Mouse (Mus musculus) forebrain, embryonic 15.5 days (tissue): ENCODE data around the gene Rftn2. TPM values are rescaled to one million over a fixed set of nuclear protein-coding genes. Genes with fewer than 3 reads are reported as not detected.

Source experiments
- ATAC-seq: fragments of 200-750 bp; cut with Nextera tagmentation; replicated peaks from 2 replicates; pipeline ENCODE4 v1.8.0; 2017; ENCODE audit warnings: mild to moderate bottlenecking, moderate TSS enrichment, moderate library complexity
- H3K27ac ChIP-seq: fragments of 300-500 bp; sonication (generic); replicated peaks from 2 replicates; pipeline ENCODE4 v1.5.1; 2015; ENCODE audit warnings: mild to moderate bottlenecking, inconsistent platforms
- H3K27me3 ChIP-seq: fragments of 300-500 bp; sonication (generic); 2 replicates; pipeline ENCODE4 v1.6.1; 2015; ENCODE audit warnings: inconsistent platforms
- H3K36me3 ChIP-seq: fragments of 300-500 bp; sonication (generic); 2 replicates; pipeline ENCODE4 v1.6.1; 2015; ENCODE audit warnings: mild to moderate bottlenecking, inconsistent platforms
- H3K4me1 ChIP-seq: fragments of 300-500 bp; sonication (generic); 2 replicates; pipeline ENCODE4 v1.6.1; 2015; ENCODE audit warnings: inconsistent platforms
- H3K4me2 ChIP-seq: fragments of 300-500 bp; sonication (generic); replicated peaks from 2 replicates; pipeline ENCODE4 v1.6.1; 2015; ENCODE audit warnings: mild to moderate bottlenecking, inconsistent platforms
- H3K4me3 ChIP-seq: fragments of 300-500 bp; sonication (generic); 2 replicates; pipeline ENCODE4 v1.5.1; 2015; ENCODE audit warnings: mild to moderate bottlenecking, inconsistent platforms
- H3K9ac ChIP-seq: fragments of 300-500 bp; sonication (generic); replicated peaks from 2 replicates; pipeline ENCODE4 v1.6.1; 2015; ENCODE audit warnings: mild to moderate bottlenecking, inconsistent platforms
- H3K9me3 ChIP-seq: fragments of 300-500 bp; sonication (generic); 2 replicates; pipeline ENCODE4 v1.6.1; 2016; ENCODE audit warnings: inconsistent platforms
- WGBS: fragments of 180-500 bp; shearing (Covaris S2); methylation state at CpG from one replicate; pipeline ENCODE4 v1.1.7; 2015; ENCODE audit warnings: mixed read lengths; 5-methylcytosine and 5-hydroxymethylcytosine counted together
- polyA plus RNA-seq: library from polyadenylated mRNA; unstranded; fragments of >200 nt; fragmentation: Nextera tagmentation; extraction: Ambion mirVana; gene quantifications from 2 replicates; pipeline ENCODE4 v1.2.1, GENCODE M21; 2015

The Rftn2 gene
- polyA plus RNA-seq, 1 experiment from 2014 or later = 13.4 TPM

- H3K4me1 ChIP-seq = no peaks in the 10 kb centered on the region
- H3K4me2 ChIP-seq = no peak overlapping the region
- no peak overlapping the region for H3K9ac ChIP-seq
- ATAC-seq = no peak
- H3K27me3 ChIP-seq = no peaks in the 10 kb centered on the region
- H3K36me3 ChIP-seq = no peaks in the 10 kb centered on the region; the same call in 1 of the 2 replicates
- WGBS = 16% methylated on average over 11 of the region's 11 CpGs
- H3K9me3 ChIP-seq = no peaks in the 10 kb centered on the region
- H3K27ac ChIP-seq = no peak overlapping the region
- H3K4me3 ChIP-seq = no peak overlapping the region
These were observed 39.9 kb downstream of the Rftn2 start for GRCm38 (mm10) chr1:55186592-55187210.

- ATAC-seq = no peak
- H3K9ac ChIP-seq = no peak overlapping the region
- no peaks in the 10 kb centered on the region for H3K4me1 ChIP-seq
- H3K4me2 ChIP-seq = no peak overlapping the region
- WGBS = 86% methylated on average over 6 of the region's 6 CpGs
- peaks cover 2% of the 10 kb centered on the region; the same call in 1 of the 2 replicates for H3K36me3 ChIP-seq
- no peak overlapping the region for H3K27ac ChIP-seq
- no peaks in the 10 kb centered on the region for H3K27me3 ChIP-seq
- no peaks in the 10 kb centered on the region for H3K9me3 ChIP-seq
- no peak overlapping the region for H3K4me3 ChIP-seq
These were observed 40.9 kb downstream of the Rftn2 start for GRCm38 (mm10) chr1:55185718-55186117.

GRCm38 (mm10) chr1:55182392-55182791 lies 44.2 kb downstream of the Rftn2 start:
- 93% methylated on average over 5 of the region's 5 CpGs for WGBS
- peaks cover 10% of the 10 kb centered on the region for H3K36me3 ChIP-seq
- no peak overlapping the region for H3K9ac ChIP-seq
- no peaks in the 10 kb centered on the region for H3K4me1 ChIP-seq
- no peak overlapping the region for H3K4me2 ChIP-seq
- H3K27ac ChIP-seq = no peak overlapping the region
- no peak for ATAC-seq
- no peak overlapping the region for H3K4me3 ChIP-seq
- no peaks in the 10 kb centered on the region for H3K9me3 ChIP-seq
- H3K27me3 ChIP-seq = no peaks in the 10 kb centered on the region

- ATAC-seq = no peak
- Histone ChIP-seq H3K36me3 (peaks cover 10% of the 10 kb centered on the region), H3K4me2 (no peak overlapping the region), H3K9me3 (no peaks in the 10 kb centered on the region), H3K27me3 (no peaks in the 10 kb centered on the region), H3K9ac (no peak overlapping the region), H3K27ac (no peak overlapping the region), H3K4me1 (no peaks in the 10 kb centered on the region), H3K4me3 (no peak overlapping the region)
- 88% methylated on average over 5 of the region's 5 CpGs for WGBS
These were observed 46.5 kb downstream of the Rftn2 start for GRCm38 (mm10) chr1:55179917-55180566.

DNA sequence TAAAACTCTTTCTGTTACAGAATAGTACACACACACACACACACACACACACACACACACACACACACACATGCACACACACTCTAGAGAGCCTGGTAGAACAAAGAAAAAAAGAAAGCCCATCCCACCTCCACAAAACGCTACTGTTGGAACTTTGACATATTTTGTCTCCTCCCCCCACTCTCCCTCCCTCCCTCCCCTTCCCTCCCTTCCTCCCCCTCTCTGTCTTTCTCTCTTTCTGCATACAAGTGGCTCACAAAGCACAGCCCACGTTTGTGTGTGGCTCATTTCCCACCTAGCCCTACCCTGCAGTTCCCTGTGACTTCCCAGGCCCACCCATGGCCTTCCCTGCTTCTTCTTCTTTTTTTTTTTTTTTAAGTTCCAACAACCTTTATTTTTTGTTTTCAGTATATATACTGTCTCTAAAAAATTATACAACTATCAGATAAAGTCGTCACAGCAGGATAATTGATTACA lies 52.0 kb downstream of the Rftn2 start:
- Histone ChIP-seq H3K9ac (no peak overlapping the region), H3K4me3 (no peak overlapping the region), H3K4me1 (no peaks in the 10 kb centered on the region), H3K9me3 (no peaks in the 10 kb centered on the region), H3K27me3 (no peaks in the 10 kb centered on the region), H3K27ac (no peak overlapping the region), H3K4me2 (no peak overlapping the region), H3K36me3 (no peaks in the 10 kb centered on the region)
- ATAC-seq = no peak
- 31% methylated on average over 3 of the region's 3 CpGs for WGBS

DNA sequence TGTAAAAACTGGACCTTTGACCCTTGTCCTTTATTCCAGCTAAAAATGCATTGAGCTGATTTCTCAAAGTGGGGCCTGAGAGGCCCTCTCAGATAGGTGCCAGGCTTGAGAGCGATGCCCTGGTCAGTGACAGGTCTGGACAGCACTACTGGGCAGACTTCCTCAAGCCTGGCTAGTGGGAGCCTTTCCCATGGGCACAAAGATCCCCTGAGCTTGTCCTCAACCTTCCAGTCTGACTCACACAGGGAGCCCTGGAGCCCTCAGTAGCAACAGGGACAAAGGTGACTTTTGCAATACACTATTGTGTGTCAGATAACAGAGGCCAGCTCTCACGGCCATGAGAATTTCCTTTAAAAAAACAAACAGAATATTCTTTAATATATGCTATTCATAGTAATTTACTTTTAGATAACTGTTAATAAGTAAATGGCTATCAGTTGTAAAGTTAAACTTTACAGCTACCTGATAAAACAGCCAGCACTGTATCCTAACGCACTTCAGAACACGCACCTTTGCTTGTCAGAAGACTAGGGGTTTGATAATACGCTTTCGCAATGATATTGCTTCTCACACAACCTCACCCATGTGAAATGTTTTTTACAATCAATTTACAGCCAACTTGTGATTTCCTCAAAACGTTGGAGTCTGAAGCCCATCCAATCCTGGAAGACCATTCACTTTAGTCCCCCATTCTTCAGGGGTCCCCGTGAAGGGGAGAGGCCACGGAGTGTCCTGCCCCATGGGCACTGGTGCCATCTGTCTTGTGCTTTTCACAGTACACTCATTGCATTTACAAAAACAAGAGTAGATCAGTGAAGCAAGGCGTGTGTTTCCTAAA lies 52.6 kb downstream of the Rftn2 start:
- ATAC-seq = no peak
- WGBS = 76% methylated on average over 10 of the region's 10 CpGs

GRCm38 (mm10) chr1:55171361-55172325 lies 54.9 kb downstream of the Rftn2 start:
- no peaks in the 10 kb centered on the region for H3K27me3 ChIP-seq
- peaks cover 4% of the 10 kb centered on the region; the same call in 1 of the 2 replicates for H3K36me3 ChIP-seq
- no peak overlapping the region for H3K9ac ChIP-seq
- H3K4me3 ChIP-seq = peak overlapping the region; percentile 9; the same call in 1 of the 2 replicates
- no peaks in the 10 kb centered on the region for H3K4me1 ChIP-seq
- no peak overlapping the region for H3K27ac ChIP-seq
- ATAC-seq = no peak
- no peaks in the 10 kb centered on the region for H3K9me3 ChIP-seq
- peak overlapping the region; percentile 22 for H3K4me2 ChIP-seq
- 72% methylated on average over 22 of the region's 22 CpGs for WGBS

More for the DNA sequence above, 52.6 kb downstream of the Rftn2 start:
- Histone ChIP-seq H3K4me3 (no peak overlapping the region), H3K36me3 (peaks cover 4% of the 10 kb centered on the region; the same call in 1 of the 2 replicates), H3K4me1 (no peaks in the 10 kb centered on the region), H3K9me3 (no peaks in the 10 kb centered on the region), H3K9ac (no peak overlapping the region), H3K27me3 (no peaks in the 10 kb centered on the region), H3K27ac (no peak overlapping the region), H3K4me2 (no peak overlapping the region)

- Histone ChIP-seq H3K27ac (no peak overlapping the region), H3K27me3 (no peaks in the 10 kb centered on the region), H3K4me1 (no peaks in the 10 kb centered on the region), H3K9ac (no peak overlapping the region), H3K9me3 (no peaks in the 10 kb centered on the region), H3K4me3 (no peak overlapping the region), H3K4me2 (no peak overlapping the region), H3K36me3 (peaks cover 4% of the 10 kb centered on the region; the same call in 1 of the 2 replicates)
- ATAC-seq = no peak
- WGBS = 96% methylated on average over 4 of the region's 4 CpGs
These were observed 58.0 kb downstream of the Rftn2 start for GRCm38 (mm10) chr1:55168591-55168990.

DNA sequence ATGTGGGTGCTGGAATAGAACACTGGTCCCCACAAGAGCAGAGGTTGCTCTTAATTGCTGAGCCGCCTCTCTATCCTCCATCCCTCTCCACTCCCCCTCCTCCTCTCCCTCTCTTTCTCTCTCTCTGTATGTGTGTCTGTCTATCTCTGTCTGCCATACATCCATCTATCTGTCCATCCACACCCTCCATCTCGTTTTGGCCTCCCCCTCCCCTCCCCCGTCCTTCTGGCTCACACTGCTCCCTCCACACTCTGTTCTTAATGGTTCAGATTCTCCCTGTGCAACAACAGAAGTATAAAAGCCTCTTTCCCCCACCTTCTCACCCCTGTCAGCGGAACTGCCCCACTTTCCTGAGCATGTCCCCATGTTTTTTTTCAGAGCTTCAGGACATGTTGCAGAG lies 59.0 kb downstream of the Rftn2 start:
- no peaks in the 10 kb centered on the region for H3K9me3 ChIP-seq
- H3K36me3 ChIP-seq = peaks cover 4% of the 10 kb centered on the region; the same call in 1 of the 2 replicates
- H3K4me3 ChIP-seq = no peak overlapping the region
- H3K4me2 ChIP-seq = no peak overlapping the region
- ATAC-seq = no peak
- H3K4me1 ChIP-seq = no peaks in the 10 kb centered on the region
- H3K27ac ChIP-seq = no peak overlapping the region
- H3K9ac ChIP-seq = no peak overlapping the region
- H3K27me3 ChIP-seq = no peaks in the 10 kb centered on the region
- 82% methylated on average over 4 of the region's 4 CpGs for WGBS

DNA sequence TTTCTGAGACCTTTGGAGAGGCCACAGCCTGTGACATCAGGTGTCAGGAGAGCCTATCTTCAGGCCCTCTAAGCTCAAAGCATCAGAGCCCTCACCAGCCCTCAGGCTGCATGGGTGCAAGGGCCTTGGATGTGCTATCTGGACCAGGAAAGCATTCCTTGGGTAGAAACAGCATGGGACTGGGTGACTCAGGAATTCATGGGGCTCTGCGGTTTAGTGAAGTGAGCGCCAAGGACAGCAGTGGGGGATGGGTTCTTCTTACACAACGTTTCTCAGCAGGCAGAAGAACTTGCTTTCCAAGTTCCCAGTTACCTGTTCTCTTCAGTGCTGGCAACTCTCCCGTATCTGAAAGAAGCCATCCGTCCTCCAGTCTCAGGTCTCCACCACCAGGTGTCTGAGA lies 62.6 kb downstream of the Rftn2 start:
- Histone ChIP-seq H3K36me3 (peaks cover under 1% of the 10 kb centered on the region; the same call in 1 of the 2 replicates), H3K27ac (no peak overlapping the region), H3K9me3 (no peaks in the 10 kb centered on the region), H3K4me3 (no peak overlapping the region), H3K9ac (no peak overlapping the region), H3K4me2 (no peak overlapping the region), H3K27me3 (no peaks in the 10 kb centered on the region), H3K4me1 (no peaks in the 10 kb centered on the region)
- no peak for ATAC-seq
- 68% methylated on average over 5 of the region's 5 CpGs for WGBS

- Histone ChIP-seq H3K27ac (no peak overlapping the region), H3K9ac (no peak overlapping the region), H3K4me2 (no peak overlapping the region), H3K36me3 (peaks cover 1% of the 10 kb centered on the region; the same call in 1 of the 2 replicates), H3K9me3 (no peaks in the 10 kb centered on the region), H3K4me1 (no peaks in the 10 kb centered on the region), H3K27me3 (no peaks in the 10 kb centered on the region), H3K4me3 (no peak overlapping the region)
- WGBS = 60% methylated on average over 5 of the region's 5 CpGs
- no peak for ATAC-seq
These were observed 63.8 kb downstream of the Rftn2 start for GRCm38 (mm10) chr1:55162781-55163180.
